Mouse (Mus musculus) layer of hippocampus, postnatal 25 days (tissue): ENCODE measurements around the gene Ildr2. TPM values are rescaled to one million over a fixed set of nuclear protein-coding genes. Genes with fewer than 3 reads are reported as not detected.

Source experiments
- DNase-seq, 2 experiments: peaks; one replicate each; pipeline ENCODE4 v3.0.0; 2022; ENCODE audit warnings: mixed read lengths in 2 of 2, low spot score in 1 of 2; ENCODE audit errors: extremely low spot score in 1 of 2
- total RNA-seq, 2 experiments: library from RNA; stranded (reverse); gene quantifications; 2 replicates each; pipeline ENCODE4 v1.2.3; 2021

Gene Ildr2
- total RNA-seq, 2 experiments from 2014 or later = 66.8 to 70.1 TPM

DNA sequence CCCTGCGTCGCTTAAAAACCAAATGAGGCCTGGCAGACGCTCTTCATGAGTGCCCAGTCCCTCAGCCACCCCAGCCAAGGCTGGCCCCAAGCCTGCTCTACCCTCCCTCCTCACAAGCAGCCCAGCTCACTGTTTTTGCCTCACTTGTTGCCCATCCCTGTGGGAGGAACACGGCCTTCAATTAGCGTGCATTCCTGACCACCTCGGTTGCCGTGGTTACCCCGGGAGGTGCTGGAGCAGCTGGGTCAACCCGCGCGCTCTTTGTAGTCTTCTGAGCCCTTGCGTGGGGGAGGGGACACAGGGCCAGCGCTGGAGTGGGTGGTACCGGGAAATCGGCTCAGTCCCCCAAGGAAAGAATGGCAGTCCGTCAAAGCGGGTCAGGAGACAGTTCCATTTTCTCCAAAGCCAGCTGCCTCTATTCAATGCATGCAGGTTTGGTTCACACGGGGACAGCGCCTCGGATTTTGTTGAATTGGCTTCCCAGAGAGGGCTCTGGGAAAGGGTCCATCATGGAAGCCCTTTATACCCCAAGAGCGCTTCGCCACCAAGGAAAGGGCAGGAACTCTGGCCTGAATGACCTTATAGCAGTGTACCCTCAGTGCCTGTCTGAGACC is 28.8 kb downstream of the Ildr2 start:
- DNase-seq = peak in 1 of 2 experiments; percentile 58

DNA sequence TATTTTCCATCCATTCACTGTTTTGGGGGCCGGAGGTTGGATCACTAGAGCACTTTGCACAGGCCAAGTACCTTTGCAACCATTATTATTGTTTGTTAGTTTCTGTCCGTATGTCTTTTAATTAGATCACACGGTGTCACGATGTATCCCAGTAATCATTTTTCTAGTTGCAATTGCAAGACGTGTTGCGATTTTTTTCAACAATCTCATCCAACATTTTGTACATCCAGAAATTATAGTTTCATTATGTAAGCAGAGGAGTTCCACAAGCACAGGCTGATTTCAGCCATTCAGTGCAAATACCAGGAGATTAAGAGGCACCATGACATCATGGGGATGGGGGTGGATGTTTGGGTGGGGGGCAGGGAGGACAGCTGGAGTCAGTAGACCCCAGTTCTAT is 29.5 kb downstream of the Ildr2 start:
- no peak for DNase-seq

DNA sequence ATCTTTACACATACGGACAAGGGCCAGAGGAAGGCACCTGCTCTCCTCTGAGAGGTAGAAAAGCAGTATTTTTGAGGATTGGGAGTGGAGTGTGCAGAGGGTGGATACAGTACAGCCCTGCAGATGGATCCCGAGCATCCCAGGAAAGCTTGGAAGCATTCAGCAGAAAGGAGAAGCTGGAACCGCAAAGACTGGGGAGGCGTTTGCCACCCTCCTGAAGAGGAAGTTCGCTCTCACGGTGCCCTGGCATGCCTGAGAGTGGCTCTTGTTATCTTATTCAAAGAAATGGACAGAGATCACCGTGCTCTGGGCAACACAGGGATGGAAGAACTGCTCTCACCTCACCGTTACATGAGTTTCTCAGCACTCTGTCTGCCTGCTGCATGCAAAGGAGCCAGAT is 30.5 kb downstream of the Ildr2 start:
- no peak for DNase-seq

DNA sequence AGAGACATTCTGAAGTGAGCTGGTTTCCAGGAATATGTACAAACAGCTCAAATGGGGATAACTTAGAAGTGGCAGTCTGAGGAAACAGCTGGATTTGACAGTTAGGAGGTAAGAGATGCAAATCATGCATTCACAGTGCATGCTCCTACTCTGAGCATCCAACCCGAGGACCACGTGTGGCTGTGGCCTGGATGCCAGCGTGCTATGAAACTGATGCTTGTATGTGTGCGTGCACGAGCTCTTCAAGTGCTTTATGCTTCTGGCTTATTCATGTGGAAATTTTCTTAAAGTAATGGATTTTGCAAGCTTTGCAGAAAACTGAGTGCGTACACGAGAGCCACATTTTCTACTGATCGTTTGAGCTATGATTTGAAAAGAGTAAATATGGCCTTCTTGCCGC is 32.3 kb downstream of the Ildr2 start:
- no peak for DNase-seq

DNA sequence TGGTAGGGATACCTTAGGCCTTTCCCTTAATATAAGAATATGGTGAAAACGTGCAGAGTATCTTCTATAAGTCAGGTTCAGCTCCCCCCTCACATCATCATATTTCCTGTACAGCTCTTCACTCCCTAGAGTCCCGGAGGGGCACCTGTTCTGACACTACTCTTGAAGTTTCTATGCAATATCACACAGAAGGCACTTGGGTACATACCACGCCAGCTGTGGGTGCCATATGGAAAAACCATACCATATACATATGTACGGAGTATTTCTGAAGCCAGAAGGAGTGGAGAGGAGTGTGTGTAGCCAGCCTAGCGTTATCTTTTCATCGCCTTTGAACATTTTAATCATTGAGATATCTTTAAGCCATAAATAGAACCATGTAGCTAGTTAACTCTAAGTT is 36.6 kb downstream of the Ildr2 start:
- no peak for DNase-seq

DNA sequence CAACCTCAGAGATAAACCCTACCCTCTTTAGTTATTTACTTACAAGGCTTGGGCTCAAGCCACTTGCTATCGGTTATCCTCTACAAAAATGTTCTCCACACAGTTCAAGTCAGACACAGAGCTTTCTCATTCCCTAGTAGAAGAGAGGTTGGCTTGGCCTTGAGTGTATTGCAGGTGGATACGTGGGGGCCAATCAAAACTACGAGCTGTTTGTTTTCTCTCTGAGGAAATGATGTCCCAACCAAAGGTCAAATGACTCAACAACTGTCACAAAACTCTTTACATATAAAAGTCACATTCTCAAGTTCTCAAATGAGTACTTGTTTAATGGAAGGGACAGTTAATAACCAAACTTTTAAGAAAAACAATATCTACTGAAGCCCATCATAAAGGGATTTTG is 39.1 kb downstream of the Ildr2 start:
- no peak for DNase-seq

DNA sequence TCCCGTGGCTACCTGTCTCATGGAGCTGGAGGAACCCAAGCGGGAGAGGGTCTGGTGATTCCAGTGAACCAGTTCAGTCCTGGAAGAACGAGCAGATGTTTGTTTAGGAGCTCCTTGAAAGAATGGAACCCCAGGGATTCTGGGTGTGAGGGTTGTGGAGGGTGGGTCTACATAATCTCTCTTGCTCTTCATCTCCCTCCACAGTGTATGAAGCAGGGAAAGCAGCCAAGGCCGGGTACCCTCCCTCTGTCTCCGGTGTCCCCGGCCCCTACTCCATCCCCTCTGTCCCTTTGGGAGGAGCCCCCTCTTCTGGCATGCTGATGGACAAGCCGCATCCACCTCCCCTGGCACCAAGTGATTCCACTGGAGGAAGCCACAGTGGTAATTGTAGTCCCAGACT is 41.6 kb downstream of the Ildr2 start:
- DNase-seq = no peak

DNA sequence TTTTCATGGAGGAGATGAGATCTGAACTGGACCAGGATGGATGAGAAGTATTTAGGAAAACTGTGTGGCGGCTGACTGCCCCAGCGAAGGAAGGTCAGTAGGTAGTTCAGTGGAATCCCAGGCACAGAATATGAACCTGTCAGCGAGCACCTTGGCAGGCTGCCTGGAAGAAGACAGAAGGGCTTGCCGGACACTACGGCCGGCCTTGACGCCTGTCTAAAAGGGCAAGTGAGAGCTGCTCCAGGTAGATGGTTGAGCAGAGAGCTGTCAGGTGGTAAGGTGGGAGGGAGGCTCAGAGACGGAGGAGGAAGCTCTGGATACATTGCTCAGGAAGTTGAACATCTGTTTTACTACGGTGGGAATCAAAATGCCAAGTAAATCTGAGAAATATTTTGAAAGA is 42.4 kb downstream of the Ildr2 start:
- no peak for DNase-seq

DNA sequence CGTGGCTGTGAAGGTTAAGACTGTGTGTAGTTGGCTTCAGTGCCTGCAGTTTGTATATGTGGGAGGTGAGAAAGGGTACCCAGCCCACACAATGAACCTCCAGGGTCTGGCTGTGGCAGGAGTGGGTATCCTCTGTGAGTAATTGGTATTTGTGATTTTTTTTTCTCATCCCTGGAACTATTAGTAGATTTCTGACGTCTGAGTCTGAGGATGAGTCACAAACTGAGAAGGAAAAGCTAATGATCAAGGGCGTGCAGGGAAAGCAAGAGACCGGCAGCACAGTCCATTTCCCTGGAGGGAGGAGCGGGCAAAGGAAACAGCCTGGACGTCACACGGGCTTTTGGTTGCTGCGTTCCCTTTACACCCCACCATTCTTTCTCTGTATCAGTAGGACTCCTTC is 43.0 kb downstream of the Ildr2 start:
- no peak for DNase-seq

DNA sequence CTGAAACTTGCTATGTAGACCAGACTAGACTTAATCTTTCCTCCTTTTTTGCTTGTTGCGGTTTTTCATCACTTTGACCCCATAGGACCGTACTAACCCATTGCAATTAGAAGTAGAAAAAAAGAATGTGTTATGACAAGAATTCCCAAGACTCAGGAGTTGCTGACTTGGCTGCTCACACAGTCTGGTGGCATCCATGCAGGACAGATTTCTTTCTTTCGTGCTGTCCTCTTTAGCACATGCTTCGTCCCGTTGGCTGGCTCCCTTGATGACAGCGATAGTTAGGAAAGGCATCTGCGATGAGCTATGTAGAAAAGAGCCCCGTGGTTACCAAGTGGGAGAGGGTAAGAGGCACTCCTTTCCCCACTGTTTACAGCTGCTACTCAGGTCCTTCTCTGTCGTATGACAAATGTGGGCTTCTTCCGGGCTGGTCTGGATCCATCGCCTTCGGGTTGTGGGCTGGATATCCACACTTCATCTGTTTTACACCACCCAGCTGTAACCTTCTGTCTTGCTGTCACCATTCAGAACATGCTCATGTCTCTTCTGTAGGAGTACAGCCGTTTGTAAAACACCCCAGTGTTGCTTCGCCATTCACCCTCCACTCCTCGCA is 43.7 kb downstream of the Ildr2 start:
- no peak for DNase-seq

DNA sequence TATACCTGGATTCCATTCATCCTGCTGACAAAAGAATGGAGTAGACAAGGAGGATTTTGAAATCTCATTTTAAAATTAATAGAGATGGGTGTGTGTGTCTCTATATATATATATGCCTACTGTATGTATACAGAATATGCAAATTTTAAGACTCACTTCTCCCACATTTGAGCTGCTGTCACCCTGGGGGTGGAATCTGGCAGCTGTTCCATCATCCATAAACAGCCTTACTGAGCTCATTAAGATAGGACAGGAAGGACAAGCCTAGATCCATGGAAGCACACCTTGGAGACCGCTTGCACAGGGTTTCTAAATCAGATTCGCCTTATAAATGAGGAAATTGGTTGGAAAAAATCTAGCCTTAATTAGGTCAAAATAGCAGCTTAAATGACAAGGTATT is 44.9 kb downstream of the Ildr2 start:
- DNase-seq = no peak

DNA sequence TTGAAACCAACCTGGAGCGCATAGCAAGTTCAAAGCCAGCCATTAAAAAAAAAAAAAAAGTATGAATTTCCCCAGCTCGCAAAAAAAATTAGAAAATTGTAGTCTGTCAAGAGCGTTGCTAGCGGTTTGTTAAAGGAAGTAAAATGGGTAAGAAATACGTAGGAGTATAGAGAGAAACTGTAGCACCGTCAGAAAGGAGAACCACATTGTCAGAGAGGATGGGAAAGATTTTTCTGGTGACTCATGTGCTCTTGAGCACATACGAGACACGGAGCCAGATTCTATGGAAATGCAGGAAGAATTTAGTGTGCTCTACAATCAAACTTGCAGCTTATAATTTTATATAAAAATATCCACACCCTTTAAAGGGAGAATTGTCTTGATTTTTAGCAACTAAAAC is 45.9 kb downstream of the Ildr2 start:
- DNase-seq = no peak

DNA sequence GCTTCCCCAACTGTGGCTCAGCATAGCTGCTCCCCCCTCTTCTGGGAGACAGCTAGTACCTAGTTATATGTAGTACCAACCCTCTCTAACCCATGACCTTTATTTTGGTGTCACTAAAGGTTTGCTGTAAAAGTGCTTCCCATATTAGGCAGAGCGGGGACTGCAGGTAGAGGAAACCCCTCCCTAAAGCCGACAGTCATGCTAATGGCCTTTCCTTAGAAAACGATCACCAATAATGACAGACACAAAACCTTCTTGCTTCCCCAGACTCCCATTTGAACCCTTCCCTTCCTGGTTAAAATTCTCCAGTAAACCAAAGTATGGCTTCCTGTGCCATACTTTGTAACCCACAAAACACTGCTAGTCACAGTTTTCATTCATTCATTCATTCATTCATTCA is 46.6 kb downstream of the Ildr2 start:
- no peak for DNase-seq

DNA sequence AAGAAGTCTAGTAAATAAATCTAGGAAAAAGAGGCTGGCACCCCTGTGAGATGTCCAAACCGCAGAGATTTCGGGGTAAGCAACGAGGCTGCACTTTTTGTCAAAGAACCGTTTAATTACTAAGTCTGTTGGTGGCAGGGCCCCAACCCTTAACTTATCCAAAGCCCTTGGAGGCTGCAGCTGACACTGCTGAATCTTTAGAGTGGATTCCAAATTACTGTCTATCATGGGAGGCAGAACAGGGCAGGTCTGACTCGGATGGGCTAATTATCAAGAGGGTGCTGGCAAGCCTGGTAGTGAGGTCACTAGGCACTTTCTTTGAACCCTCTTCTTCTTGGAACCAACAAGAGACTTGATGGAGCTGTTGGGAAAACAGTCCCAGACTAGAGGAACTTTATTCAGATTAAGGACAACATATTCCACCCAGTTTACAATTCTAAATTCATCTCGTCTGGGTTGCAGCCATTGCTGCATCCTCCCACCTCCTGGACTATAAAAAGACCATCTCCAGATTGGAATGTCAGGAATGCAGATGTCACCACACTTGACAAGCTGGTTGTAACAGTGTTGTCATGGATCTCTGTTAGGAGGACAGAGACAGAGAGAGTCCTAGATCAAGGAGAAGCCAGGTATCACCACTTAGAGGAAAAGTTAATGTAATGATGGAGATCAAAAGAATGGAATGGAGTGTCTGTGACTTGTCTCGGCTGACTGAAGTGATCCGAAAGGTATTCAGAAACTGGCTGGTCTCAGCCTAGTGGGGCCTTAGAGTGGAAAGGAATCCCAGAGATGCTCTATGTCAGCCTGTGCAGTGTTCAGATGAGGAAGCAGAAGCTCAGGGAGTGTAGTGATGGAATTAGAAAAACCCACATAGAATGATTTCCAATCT is 50.7 kb downstream of the Ildr2 start:
- peak in 1 of 2 experiments; percentile 15 for DNase-seq

DNA sequence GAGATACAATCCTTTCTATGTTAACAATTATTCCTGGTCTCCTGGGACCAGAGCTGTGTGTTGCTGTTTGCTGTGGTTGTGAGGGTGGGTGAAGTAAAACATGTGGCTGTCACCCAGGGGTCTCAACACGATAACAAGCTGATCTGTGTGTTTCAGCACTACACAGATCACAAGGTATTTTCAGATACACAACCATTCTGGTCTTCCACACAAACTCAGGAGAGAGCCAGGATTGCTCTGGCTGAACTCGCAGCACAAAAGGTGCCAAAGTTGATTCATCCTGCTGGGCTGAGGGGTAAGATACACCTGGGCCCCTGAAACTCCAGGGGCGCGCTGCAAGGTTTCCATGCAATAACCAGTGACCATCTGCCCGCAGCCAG is 54.5 kb downstream of the Ildr2 start:
- no peak for DNase-seq

DNA sequence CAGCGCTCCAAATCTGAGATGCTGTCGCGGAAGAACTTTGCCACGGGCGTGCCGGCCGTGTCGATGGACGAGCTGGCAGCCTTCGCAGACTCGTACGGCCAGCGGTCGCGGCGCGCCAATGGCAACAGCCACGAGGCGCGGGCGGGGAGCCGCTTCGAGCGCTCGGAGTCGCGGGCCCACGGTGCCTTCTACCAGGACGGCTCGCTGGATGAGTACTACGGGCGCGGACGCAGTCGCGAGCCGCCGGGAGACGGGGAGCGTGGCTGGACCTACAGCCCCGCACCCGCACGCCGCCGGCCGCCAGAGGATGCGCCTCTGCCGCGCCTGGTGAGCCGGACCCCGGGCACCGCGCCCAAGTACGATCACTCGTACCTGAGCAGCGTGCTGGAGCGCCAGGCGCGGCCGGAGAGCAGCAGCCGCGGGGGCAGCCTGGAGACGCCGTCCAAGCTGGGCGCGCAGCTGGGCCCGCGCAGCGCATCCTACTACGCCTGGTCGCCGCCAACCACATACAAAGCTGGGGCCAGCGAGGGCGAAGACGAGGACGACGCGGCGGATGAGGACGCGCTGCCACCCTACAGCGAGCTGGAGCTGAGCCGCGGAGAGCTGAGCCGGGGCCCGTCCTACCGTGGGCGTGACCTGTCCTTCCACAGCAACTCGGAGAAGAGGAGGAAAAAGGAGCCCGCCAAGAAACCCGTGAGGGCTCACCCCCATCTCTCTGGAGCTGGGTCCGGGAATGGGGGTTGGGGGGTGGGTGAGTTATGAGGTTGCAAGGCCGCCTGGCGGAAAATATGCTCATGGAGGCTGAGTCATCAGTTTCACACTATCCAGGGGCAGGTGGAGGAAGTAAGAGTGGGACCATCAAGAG is 55.1 kb downstream of the Ildr2 start:
- no peak for DNase-seq

DNA sequence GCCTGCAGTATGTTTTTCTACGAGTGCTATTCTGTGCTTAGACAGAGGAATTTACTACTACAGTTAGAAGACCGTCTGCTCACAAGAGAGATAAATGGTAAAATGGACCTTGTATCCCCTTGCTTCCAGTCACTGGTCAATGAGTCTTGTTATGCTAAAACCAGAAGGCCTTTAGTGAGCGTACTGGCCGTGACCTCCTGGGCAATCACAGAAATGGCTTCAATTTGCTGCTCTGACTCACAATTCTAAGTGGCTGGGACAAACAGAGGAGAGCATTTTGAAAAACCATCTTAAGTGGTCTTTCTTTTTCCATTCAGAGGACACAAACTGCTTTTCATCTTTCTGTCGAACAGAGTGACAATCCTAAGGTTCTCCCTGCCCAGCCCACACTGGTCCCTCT is 57.2 kb downstream of the Ildr2 start:
- no peak for DNase-seq

DNA sequence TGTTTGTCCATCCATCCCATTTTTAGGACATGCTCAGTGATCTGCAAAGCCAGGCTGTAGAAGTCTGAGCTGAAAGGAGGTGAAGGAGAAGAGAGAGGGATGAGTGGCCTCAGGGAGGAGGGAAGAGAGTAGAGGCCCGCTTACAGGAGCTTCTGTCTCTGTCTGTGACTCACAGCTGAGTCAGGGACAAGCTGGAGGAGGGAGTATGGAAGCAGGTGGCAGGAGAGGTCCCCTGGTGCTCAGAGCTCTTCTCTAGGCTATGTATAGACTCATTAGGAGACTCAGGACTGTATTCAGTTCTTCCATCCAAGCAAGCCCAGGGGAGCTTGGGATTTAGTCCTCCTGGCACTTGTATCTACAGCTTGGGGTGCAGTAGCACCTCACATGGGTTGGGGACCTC is 59.7 kb downstream of the Ildr2 start:
- no peak for DNase-seq

DNA sequence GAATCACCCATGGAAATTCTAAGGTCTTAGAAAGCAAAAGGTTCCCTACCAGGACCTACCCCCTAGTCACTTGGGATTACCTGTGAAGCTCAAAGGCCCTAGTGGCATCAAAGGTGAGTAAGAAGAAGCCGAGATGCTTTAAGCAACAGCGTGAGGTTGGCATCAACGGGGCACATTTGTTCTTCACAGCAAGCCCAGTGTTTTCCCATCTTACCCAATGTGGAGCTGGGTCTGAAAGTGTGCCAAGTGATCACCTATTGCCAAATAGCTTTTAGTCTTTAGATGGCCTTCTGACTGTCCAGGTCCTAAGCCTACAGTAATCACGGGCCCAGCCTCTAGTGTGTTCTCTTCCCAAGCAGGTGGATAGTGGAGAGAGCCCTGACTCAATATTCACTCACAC is 61.8 kb downstream of the Ildr2 start:
- no peak for DNase-seq

DNA sequence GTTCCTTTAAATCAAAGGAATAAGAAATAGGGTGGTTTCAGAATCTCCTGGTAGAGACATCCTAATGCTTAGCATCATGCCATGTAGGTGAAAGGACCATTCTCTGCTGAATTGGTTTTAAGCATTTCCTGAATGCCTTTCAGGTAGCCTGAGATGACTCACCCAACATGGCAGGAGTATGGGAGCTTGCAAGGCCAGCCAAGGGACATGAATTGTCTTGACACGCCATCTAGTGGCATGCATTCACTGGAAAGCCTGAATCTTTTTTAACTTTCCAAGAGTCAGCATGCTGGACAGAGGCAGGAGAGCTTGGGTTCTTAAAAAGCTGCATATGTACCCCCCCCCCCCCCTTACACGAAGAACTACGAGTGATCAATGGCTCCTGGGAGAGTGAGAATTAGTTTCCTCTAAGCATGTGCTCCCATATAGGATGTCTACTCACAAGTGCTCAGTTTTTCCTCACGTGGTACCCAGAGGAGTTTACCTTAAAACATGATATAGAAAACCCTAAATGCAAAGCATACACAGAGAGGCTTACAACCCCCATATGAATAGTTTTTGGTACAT is 65.3 kb downstream of the Ildr2 start:
- DNase-seq = peak; percentile 34 to 69

DNA sequence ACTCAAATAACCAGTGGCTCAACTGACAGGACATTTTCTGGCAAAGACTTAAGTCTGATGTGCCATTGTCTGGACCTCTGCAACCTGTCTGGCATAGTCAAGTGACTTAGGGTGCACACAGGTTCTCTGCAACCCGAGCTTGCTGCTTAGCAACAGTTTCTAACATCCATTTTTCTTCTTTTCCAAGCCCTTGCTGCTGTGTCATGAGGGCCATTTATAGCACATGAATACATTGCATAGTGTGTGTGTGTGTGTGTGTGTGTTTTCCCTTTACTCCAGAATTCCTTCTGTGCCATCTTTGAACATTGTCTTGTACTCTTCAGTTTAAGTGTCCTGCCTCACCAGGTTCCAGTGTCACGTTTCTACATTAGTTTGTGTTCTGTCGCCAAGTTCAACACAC is 72.5 kb downstream of the Ildr2 start:
- no peak for DNase-seq
